Mouse (Mus musculus): Measurements from ENCODE around the gene Sct.

The Sct gene

DNA sequence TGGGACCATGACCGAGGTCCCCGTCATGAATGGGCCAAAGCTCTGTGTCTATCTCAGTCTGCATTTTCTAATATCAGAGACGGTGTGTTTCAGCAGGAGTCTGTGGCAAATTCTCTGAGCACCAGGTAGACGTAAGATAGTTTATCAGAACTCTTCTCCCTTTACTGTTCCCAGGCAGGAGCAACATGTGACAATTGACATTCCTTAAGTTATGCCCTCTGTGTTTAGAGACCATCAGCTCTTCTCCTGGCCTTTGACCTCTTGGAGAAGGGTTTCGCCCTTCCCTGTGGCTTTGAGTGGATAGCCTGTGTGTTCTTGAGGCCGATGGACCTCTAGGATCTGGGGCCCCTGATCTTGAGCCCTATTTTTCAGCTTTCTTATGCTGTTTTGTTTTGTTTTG, 49.2 kb downstream of the Sct start:
- no peak for DNase-seq (ENCODE audit: low spot score)

Measured in embryo, embryonic 10.5 days (tissue).